Mouse (Mus musculus): ENCODE measurements around the gene Mier2. TPM values are rescaled to one million over a fixed set of nuclear protein-coding genes. Genes with fewer than 3 reads are reported as not detected.

The Mier2 gene
- total RNA-seq (2023) = 10 to 100 TPM; 10.0 to 10.2 TPM

GRCm38 (mm10) chr10:79554330-79555237, at the start of gene Mier2:
Gene Mier2, minus strand, starts transcription at chr10:79555199.

GRCm38 (mm10) chr10:79587061-79587751, 32.2 kb upstream of the Mier2 start, which contains the start of gene Theg:
Gene Theg, minus strand, starts transcription at chr10:79587331.

GRCm38 (mm10) chr10:79533126-79533911, 21.7 kb downstream of the Mier2 start, which contains the start of gene Plpp2:
Gene Plpp2, minus strand, starts transcription at chr10:79533796.

Other genes with a start within 250 kb of the Mier2 start
- not detected for gene Vmn2r82, start 198.7 kb downstream of the Mier2 start, total RNA-seq (2023)
- not detected for gene Vmn2r83, start 86.5 kb downstream of the Mier2 start, total RNA-seq (2023)
- gene Plpp2, start 21.4 kb downstream of the Mier2 start, total RNA-seq (2023) = 1 to 10 TPM; 3.7 to 5.6 TPM
- not detected for gene Theg, start 32.1 kb upstream of the Mier2 start, total RNA-seq (2023)
- gene C2cd4c, start 58.8 kb upstream of the Mier2 start, total RNA-seq (2023) = not detected
- under 1 TPM in 1 of 2 experiments, not detected in 1; 0.18 TPM for gene Shc2, start 82.7 kb upstream of the Mier2 start, total RNA-seq (2023)
- not detected for gene Odf3l2, start 90.5 kb upstream of the Mier2 start, total RNA-seq (2023)
- gene Madcam1, start 109.4 kb upstream of the Mier2 start, total RNA-seq (2023) = not detected
- 10 to 100 TPM; 20.0 to 24.9 TPM for gene Tpgs1, start 114.2 kb upstream of the Mier2 start, total RNA-seq (2023)
- 10 to 100 TPM; 68.4 to 73.0 TPM for gene Cdc34, start 127.0 kb upstream of the Mier2 start, total RNA-seq (2023)
- 1 to 10 TPM; 1.2 to 2.0 TPM for gene Gzmm, start 133.8 kb upstream of the Mier2 start, total RNA-seq (2023)
- 100 to 1,000 TPM; 142 to 159 TPM for gene Bsg, start 149.3 kb upstream of the Mier2 start, total RNA-seq (2023)
- under 1 TPM in 1 of 2 experiments, not detected in 1; 0.31 TPM for gene Hcn2, start 161.4 kb upstream of the Mier2 start, total RNA-seq (2023)
- 10 to 100 TPM; 12.2 to 14.2 TPM for gene Polrmt, start 191.4 kb upstream of the Mier2 start, total RNA-seq (2023)
- gene Fgf22, start 199.9 kb upstream of the Mier2 start, total RNA-seq (2023) = not detected
- 10 to 100 TPM; 23.5 to 29.1 TPM for gene Rnf126, start 211.8 kb upstream of the Mier2 start, total RNA-seq (2023)
- 1 to 10 TPM; 4.3 to 4.5 TPM for gene Fstl3, start 222.1 kb upstream of the Mier2 start, total RNA-seq (2023)
- 10 to 100 TPM; 22.9 to 23.5 TPM for gene Prss57, start 235.8 kb upstream of the Mier2 start, total RNA-seq (2023)
- 100 to 1,000 TPM; 118 to 122 TPM for gene Palm, start 238.4 kb upstream of the Mier2 start, total RNA-seq (2023)